Mouse (Mus musculus) NIH3T3 (cell line): ENCODE data around the gene Heatr5b.
"Not testable (repeated sequence)": the region's sequence is repeated elsewhere in the genome, so short reads cannot be mapped to it uniquely, and the experiment has no call there.

Source experiments
- DNase-seq: peaks from one replicate; pipeline ENCODE4 v3.0.0-alpha.2; 2012; ENCODE audit warnings: low read depth

The Heatr5b gene

DNA sequence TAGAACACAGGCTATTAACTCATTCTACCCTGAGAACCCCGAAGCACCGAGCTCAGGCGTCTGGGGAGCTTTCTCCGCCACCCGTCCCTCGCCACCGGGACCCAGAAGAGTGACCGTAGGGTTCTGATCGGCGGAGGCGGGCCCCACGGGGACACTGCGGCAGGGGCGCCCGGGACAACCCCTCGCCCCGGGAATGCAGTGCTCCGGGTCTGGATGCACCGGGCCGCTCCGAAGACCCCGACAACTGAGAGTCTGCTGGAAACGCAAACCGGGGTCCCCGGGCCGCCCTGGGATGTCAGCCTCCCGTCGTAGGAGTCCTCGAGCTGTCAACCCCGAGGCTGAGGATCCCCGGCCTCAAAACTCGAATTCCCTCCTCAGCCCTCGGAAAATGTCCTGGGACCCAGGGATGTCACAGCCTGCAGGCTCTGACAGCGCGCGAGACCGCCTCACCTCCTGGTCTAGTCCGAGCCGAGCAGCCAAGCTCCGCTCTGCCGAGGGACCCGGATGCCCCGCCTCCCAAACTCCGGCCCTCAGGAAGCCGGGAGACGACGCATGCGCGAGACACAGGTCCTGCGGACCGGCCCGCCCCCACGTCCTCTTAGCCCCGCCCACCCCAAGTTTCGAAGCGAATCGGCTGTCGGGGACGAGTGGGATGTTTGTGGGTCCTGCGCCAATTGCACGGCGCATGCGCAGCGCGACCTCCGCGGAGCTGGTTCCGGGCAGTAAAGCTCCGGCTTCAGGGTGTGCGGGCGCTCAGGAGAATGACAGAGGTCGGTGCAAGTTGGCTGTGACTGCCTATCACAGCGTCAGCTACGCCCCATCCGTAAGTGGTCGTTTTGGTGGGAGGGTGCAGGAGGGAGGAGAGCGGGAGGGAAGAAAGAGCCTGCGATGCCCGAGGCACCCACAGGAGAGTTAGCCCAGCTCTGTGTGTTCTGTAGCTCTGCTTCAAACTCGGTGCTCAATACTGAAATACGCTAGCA, at the start of gene Heatr5b, which contains the start of gene Gpatch11:
Gene Heatr5b, minus strand, starts transcription at position 509 of the 980 bp plus-strand sequence.
Gene Gpatch11, plus strand, starts transcription at position 712 of the 980 bp plus-strand sequence.
- DNase-seq, result peak; percentile 100

DNA sequence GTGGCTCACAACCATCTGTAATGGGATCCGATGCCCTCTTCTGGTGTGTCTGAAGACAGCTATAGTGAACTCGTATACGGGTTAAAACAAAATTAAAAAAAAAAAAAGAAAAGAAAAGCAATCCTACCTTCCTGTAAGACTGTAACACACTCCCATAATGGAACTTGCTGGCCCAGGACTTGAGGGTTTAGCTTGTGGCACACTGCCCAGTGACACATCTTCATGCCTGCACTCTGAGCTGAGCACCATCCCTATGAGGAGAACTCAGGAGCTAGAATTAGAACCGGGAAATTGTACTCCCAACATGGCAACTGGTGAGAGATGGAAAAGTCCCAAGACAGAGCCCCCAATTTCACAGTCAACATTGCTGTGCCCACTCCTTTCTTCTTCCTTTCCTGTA, 48.1 kb upstream of the Heatr5b start:
- peak; percentile 60 for DNase-seq

DNA sequence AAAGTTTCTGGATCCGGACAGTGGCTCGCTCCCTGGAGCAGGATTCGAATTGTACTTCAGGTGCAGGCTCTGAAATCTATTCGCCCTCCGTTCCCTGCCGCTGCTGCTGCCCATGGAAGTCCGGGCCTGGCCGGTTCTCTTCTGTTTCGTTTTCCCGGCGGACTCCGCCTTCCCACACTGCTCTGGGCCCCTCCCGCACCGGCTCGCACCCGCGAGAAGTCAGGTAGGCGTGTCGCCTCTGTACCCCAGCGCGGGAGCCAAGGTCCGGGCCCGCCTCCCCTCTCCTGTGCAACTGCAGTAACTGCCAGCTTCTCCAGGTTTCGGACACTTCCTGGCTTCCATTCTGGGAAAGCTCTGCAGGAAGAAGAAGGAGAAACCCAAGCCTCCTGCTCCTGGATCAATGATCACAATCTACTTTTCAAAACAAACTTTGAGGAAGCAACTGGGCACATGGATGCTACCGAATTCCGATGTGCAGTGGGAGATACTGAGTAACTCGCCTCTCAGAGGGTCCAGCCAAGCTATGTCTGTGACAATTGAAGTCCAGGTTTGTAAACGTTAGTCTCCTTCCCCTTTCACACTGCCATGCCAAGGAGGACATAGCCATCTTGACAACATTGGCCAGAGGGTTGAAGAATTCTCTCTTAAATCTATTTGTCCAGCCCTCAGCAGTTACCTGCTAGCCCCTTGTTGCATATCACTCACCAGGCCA, 47.4 kb upstream of the Heatr5b start, which contains the start of gene Eif2ak2:
Gene Eif2ak2, minus strand, starts transcription at position 173 of the 712 bp plus-strand sequence.
- peak; percentile 96 for DNase-seq

- DNase-seq, result peak; percentile 35
These were observed 46.7 kb upstream of the Heatr5b start for GRCm38 (mm10) chr17:78881878-78882304.

DNA sequence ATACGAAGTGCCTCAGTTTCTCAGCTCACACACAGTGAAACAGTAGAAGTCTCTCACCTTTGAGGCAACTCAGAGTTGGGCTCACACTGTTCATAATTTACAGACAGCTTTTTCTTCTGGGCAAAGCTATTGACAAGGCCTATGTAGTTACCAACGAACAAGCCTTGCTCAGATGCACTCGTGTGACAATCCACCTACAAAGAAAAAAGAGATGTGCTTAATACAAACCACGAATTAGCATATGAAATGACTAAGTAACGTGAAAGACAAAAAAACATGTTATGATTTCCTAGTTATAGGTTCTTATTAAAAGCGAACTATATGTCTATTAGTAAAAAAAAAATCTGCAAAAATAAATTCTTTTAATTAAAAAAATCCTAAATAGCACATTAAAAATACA, 38.7 kb upstream of the Heatr5b start:
- DNase-seq, result no peak

GRCm38 (mm10) chr17:78856243-78856642, 21.1 kb upstream of the Heatr5b start:
- no peak for DNase-seq

DNA sequence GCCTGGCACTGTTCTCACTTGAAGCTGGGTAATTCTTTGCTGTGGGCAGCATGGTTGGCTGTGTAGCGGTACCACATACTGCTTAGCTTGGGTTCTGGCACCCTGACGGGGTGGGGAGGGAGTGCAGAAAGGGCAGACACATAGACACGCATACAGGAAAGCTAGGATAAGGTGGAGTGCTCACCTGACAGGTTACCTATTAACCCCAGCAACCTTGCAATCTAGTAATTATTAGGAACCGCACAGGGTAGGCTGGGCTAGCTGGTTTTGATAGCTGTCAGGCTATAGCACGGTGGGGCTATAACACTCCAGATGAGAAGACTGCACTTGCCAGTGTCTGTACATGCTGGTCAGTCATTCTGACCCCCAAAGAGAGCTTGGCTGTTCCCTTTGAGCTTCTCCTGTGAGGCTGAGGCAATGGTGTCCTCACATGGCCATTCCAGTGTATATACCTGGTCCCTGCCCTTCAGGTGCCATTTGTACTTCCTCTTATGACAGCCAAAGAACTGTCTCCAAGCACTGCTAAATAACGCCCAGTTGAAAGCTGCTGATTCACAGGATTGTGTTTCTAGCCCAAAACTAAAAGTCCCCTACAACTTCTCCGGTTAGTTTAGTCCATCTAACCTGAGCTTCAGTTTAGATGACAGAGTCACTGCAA, 7.2 kb upstream of the Heatr5b start:
- DNase-seq, result no peak

- DNase-seq, result peak; percentile 61
These were observed 892 bp upstream of the Heatr5b start for GRCm38 (mm10) chr17:78836056-78836455.

- no peak for DNase-seq
These were observed 10.8 kb downstream of the Heatr5b start for GRCm38 (mm10) chr17:78824346-78824745.

GRCm38 (mm10) chr17:78809582-78809981, 25.6 kb downstream of the Heatr5b start:
- no peak for DNase-seq

DNA sequence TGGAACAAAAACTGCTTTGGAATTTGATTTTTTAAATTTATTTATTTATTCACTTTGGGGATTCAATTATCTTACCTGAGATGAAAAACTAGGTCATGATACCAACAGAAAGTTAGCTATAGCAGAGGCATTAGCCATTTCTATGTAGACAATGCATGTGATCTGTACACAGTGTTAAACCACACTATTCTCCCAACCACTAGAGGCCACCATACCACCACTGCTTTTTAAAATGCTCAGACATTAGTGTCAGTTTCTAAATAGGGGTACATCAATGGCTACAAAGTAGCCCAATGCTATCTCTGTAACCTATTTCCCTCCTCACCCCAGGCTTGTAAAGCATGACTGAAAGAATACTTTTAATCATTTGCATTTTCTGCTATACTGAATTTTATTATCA, 26.1 kb downstream of the Heatr5b start:
- peak; percentile 57 for DNase-seq

- no peak for DNase-seq
These were observed 37.9 kb downstream of the Heatr5b start for GRCm38 (mm10) chr17:78797222-78797621.

DNA sequence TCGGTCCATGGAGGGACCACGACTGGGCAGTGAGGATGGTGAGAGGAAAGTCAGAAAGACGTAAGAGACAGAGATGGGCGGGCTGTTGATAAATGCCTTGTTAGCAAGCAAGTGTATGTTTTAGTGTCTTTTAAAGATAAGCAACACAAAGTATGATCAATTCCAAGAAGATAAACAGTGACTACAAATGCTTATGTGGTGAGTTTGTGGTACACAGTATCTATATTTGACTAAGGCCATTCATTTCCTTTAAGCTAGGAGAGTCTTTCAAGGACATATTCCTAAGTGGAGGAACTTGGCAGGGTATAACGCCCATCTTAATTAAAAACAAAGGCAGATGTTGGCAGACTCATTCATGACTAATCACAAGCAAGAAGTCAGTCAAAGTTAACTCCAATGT, 40.8 kb downstream of the Heatr5b start:
- DNase-seq, result peak; percentile 64

- DNase-seq, result no peak
These were observed 43.0 kb downstream of the Heatr5b start for GRCm38 (mm10) chr17:78792122-78792521.

DNA sequence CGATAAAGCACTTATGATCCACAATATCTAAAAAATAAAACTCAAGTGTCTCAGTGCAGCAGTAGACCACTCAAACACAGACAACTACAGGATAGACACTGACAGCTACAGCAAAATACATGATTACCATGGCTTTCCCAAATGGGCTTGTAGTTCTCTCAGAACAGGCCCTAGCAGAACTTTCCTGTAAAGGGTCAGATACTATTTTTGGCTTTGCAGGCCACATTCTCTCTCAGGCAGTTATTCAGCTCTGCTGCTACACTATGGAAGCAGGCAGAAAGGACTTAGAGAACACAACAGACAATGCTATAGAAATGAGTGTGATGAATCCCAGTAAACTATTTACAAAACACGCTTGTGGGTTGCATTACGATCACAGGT, 43.5 kb downstream of the Heatr5b start:
- DNase-seq, result no peak

DNA sequence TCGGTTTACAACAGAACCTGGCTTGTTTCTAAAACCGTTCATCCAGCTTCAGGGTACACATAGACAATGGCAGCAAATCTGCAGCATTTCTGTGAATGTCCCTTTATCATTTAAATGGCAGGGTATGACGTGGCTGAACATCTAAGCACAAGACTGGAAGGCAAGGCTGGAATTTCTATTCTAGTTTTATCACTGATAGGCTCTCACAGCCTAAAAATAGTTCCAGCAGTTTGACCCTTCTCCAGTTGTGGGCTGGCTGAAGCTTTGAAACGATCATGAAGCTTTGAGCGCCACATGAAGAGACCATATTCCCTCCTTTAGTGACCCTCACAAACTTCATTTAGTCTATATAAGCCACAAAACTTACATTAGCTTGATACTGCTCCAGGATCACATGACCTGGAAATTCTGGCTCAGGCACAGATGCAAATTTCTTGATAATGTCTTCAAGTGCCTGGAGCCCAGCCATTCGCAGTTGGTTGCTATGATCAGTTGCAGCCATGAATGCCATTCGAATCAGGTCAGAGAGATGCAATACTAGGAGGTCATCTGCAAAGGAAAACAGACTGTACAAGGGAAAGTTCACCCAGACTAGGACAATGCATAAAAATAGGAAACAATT, 44.0 kb downstream of the Heatr5b start:
- DNase-seq, result peak; percentile 65

- DNase-seq, result not testable (repeated sequence)
These were observed 46.9 kb downstream of the Heatr5b start for GRCm38 (mm10) chr17:78788273-78788672.

- no peak for DNase-seq
These were observed 56.4 kb downstream of the Heatr5b start for GRCm38 (mm10) chr17:78778765-78779164.

DNA sequence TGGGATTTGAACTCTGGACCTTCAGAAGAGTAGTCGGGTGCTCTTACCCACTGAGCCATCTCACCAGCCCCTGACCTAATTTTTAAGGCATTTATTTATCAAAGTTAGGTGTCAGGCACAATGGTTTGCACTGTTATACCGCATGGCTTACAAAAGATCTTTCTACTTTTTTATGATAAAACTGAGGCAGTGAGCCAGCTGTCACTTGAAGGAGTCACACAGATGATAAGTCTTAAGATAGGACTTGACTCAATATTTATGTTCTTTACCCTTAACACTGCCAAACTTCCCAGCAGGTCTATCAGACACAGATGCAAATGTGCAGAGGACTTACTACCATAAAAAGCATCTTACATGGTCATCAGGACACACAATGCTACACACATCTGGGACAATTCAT, 62.8 kb downstream of the Heatr5b start:
- no peak for DNase-seq

DNA sequence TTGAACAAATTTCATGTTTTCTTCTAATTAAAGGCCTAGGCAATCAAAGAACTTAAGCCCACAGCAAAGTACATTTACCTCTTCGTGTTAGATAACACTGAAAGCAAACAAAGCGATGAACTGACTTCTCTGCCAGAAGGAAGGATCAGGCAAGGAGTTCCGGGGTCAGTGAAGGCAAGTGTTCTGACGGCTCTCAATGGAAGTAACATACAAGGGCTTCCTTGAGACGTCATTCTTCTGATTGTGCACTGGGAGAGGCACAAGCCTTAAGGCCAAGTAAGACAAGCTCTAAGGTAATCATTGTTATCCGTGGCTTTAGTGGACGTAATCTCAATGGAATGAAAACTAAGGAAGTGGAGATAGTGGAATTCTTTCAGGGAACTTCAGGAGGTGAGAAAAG, 64.2 kb downstream of the Heatr5b start:
- DNase-seq, result no peak

DNA sequence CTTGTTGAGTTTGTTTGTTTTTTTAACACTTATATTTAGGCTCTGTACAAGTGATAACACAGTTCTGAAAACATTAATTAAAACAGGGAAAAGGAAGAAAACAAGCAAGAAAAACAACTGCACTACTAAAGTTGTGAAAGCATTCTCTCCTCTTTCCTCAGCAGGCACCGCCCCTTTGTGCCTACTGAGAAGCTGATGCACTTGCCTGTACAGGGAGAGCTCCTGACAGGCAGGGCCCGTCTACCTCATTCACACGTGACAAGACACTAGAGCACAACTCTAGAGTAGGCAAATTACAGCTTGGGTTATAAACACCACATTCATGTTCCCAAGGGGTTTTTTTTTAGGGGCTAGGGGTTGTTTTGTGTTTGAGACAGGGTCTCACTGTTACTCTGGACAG, 65.8 kb downstream of the Heatr5b start:
- no peak for DNase-seq

GRCm38 (mm10) chr17:78768937-78769336, 66.2 kb downstream of the Heatr5b start:
- no peak for DNase-seq
